Mouse (Mus musculus) heart, embryonic 13.5 days (tissue): ENCODE data around the gene Ghr. TPM values are rescaled to one million over a fixed set of nuclear protein-coding genes. Genes with fewer than 3 reads are reported as not detected.

Experiments used
- ATAC-seq: fragments of 200-750 bp; cut with Nextera tagmentation; 2 replicates; pipeline ENCODE4 v1.8.0; 2017; ENCODE audit warnings: moderate TSS enrichment; ENCODE audit not compliant: insufficient number of reproducible peaks, low FRiP score, low TSS enrichment; ENCODE audit errors: extremely low read depth
- H3K27ac ChIP-seq: fragments of 300-500 bp; sonication (generic); replicated peaks from 2 replicates; pipeline ENCODE4 v1.5.1; 2015; ENCODE audit warnings: moderate library complexity, mild to moderate bottlenecking, inconsistent platforms
- H3K27me3 ChIP-seq: fragments of 300-500 bp; sonication (generic); replicated peaks from 2 replicates; pipeline ENCODE4 v1.6.1; 2015; ENCODE audit warnings: mild to moderate bottlenecking, inconsistent platforms
- H3K36me3 ChIP-seq: fragments of 300-500 bp; sonication (generic); 2 replicates; pipeline ENCODE4 v1.6.1; 2015; ENCODE audit warnings: mild to moderate bottlenecking, inconsistent platforms
- H3K4me1 ChIP-seq: fragments of 300-500 bp; sonication (generic); 2 replicates; pipeline ENCODE4 v1.6.1; 2015; ENCODE audit warnings: inconsistent platforms
- H3K4me2 ChIP-seq: fragments of 300-500 bp; sonication (generic); 2 replicates; pipeline ENCODE4 v1.6.1; 2015; ENCODE audit warnings: inconsistent platforms, mild to moderate bottlenecking, moderate library complexity
- H3K4me3 ChIP-seq: fragments of 300-500 bp; sonication (generic); 2 replicates; pipeline ENCODE4 v1.5.1; 2015; ENCODE audit warnings: moderate library complexity, mild to moderate bottlenecking, inconsistent platforms
- H3K9ac ChIP-seq: fragments of 300-500 bp; sonication (generic); 2 replicates; pipeline ENCODE4 v1.6.1; 2015; ENCODE audit warnings: inconsistent platforms, mild to moderate bottlenecking, moderate library complexity
- H3K9me3 ChIP-seq: fragments of 300-500 bp; sonication (generic); 2 replicates; pipeline ENCODE4 v1.6.1; 2016; ENCODE audit warnings: inconsistent platforms
- WGBS: fragments of 180-500 bp; shearing (Covaris S2); methylation state at CpG from one replicate; pipeline ENCODE4 v1.1.7; 2015; ENCODE audit warnings: mixed read lengths; 5-methylcytosine and 5-hydroxymethylcytosine counted together
- polyA plus RNA-seq: library from polyadenylated mRNA; unstranded; fragments of >200 nt; fragmentation: Nextera tagmentation; extraction: Ambion mirVana; gene quantifications from 2 replicates; pipeline ENCODE4 v1.2.1, GENCODE M21; 2015

The Ghr gene
- polyA plus RNA-seq, 1 experiment from 2014 or later, result 55.4 TPM

GRCm38 (mm10) chr15:3512380-3512779, 70.9 kb downstream of the Ghr start:
- peaks cover 50% of the 10 kb centered on the region for H3K4me1 ChIP-seq
- H3K9me3 ChIP-seq, result no peaks in the 10 kb centered on the region
- H3K4me3 ChIP-seq, result no peak overlapping the region
- ATAC-seq, result no peak
- no peak overlapping the region for H3K9ac ChIP-seq
- no peak overlapping the region for H3K27ac ChIP-seq
- peaks cover 7% of the 10 kb centered on the region for H3K36me3 ChIP-seq
- no peak overlapping the region for H3K4me2 ChIP-seq
- 33% methylated on average over 1 of the region's 1 CpGs for WGBS
- no peaks in the 10 kb centered on the region for H3K27me3 ChIP-seq

- Histone ChIP-seq H3K9ac (no peak overlapping the region), H3K4me2 (no peak overlapping the region), H3K27me3 (no peaks in the 10 kb centered on the region), H3K4me1 (peaks cover 50% of the 10 kb centered on the region), H3K4me3 (no peak overlapping the region), H3K9me3 (no peaks in the 10 kb centered on the region), H3K27ac (no peak overlapping the region), H3K36me3 (peaks cover 7% of the 10 kb centered on the region)
- no peak for ATAC-seq
- 84% methylated on average over 2 of the region's 2 CpGs for WGBS
These were observed 71.6 kb downstream of the Ghr start for GRCm38 (mm10) chr15:3511639-3512171.

- Histone ChIP-seq H3K4me3 (no peak overlapping the region), H3K4me2 (no peak overlapping the region), H3K4me1 (peaks cover 50% of the 10 kb centered on the region), H3K36me3 (peaks cover 16% of the 10 kb centered on the region), H3K9me3 (no peaks in the 10 kb centered on the region), H3K27ac (peak overlapping the region; percentile 13), H3K9ac (no peak overlapping the region), H3K27me3 (no peaks in the 10 kb centered on the region)
- 40% methylated on average over 3 of the region's 3 CpGs for WGBS
- ATAC-seq, result no peak
These were observed 74.2 kb downstream of the Ghr start for GRCm38 (mm10) chr15:3509089-3509488.

- H3K4me3 ChIP-seq, result no peak overlapping the region
- H3K9me3 ChIP-seq, result no peaks in the 10 kb centered on the region
- WGBS, result 78% methylated on average over 2 of the region's 2 CpGs
- no peaks in the 10 kb centered on the region for H3K27me3 ChIP-seq
- H3K36me3 ChIP-seq, result peaks cover 12% of the 10 kb centered on the region; the same call in 1 of the 2 replicates
- no peak overlapping the region for H3K4me2 ChIP-seq
- no peak overlapping the region for H3K9ac ChIP-seq
- no peak overlapping the region for H3K27ac ChIP-seq
- H3K4me1 ChIP-seq, result peaks cover 40% of the 10 kb centered on the region
- ATAC-seq, result no peak
These were observed 76.0 kb downstream of the Ghr start for GRCm38 (mm10) chr15:3507329-3507728.

GRCm38 (mm10) chr15:3504700-3505099, 78.6 kb downstream of the Ghr start:
- Histone ChIP-seq H3K27me3 (no peaks in the 10 kb centered on the region), H3K9me3 (no peaks in the 10 kb centered on the region), H3K4me2 (no peak overlapping the region), H3K4me1 (peaks cover 25% of the 10 kb centered on the region), H3K27ac (no peak overlapping the region), H3K36me3 (peaks cover 12% of the 10 kb centered on the region; the same call in 1 of the 2 replicates), H3K4me3 (no peak overlapping the region), H3K9ac (no peak overlapping the region)
- no peak for ATAC-seq
- WGBS, result 77% methylated on average over 5 of the region's 5 CpGs

- Histone ChIP-seq H3K4me3 (no peak overlapping the region), H3K9ac (no peak overlapping the region), H3K9me3 (no peaks in the 10 kb centered on the region), H3K27me3 (no peaks in the 10 kb centered on the region), H3K4me1 (peaks cover 23% of the 10 kb centered on the region), H3K36me3 (peaks cover 12% of the 10 kb centered on the region; the same call in 1 of the 2 replicates), H3K27ac (no peak overlapping the region), H3K4me2 (no peak overlapping the region)
- WGBS, result 60% methylated on average over 3 of the region's 3 CpGs
- no peak for ATAC-seq
These were observed 81.6 kb downstream of the Ghr start for GRCm38 (mm10) chr15:3501683-3502082.

GRCm38 (mm10) chr15:3499020-3499419, 84.3 kb downstream of the Ghr start:
- no peak for ATAC-seq
- H3K4me2 ChIP-seq, result peak overlapping the region; percentile 35

GRCm38 (mm10) chr15:3497946-3498580, 85.2 kb downstream of the Ghr start:
- no peak for ATAC-seq
- WGBS, result 74% methylated on average over 9 of the region's 9 CpGs

More at GRCm38 (mm10) chr15:3499020-3499419, 84.3 kb downstream of the Ghr start:
- H3K36me3 ChIP-seq, result 0 out of 2 replicates have a peak, but pooled peaks cover 3% of the 10 kb centered on the region
- H3K9me3 ChIP-seq, result no peaks in the 10 kb centered on the region
- no peak overlapping the region for H3K4me3 ChIP-seq
- H3K4me1 ChIP-seq, result peaks cover 23% of the 10 kb centered on the region
- 63% methylated on average over 1 of the region's 1 CpGs for WGBS
- peak overlapping the region; percentile 85 for H3K27ac ChIP-seq
- H3K27me3 ChIP-seq, result no peaks in the 10 kb centered on the region
- no peak overlapping the region for H3K9ac ChIP-seq

GRCm38 (mm10) chr15:3490868-3491267, 92.4 kb downstream of the Ghr start:
- Histone ChIP-seq H3K27me3 (no peaks in the 10 kb centered on the region), H3K4me1 (peaks cover 9% of the 10 kb centered on the region), H3K36me3 (no peaks in the 10 kb centered on the region), H3K4me2 (no peak overlapping the region), H3K27ac (no peak overlapping the region), H3K9ac (no peak overlapping the region), H3K4me3 (no peak overlapping the region), H3K9me3 (no peaks in the 10 kb centered on the region)
- no peak for ATAC-seq
- WGBS, result 69% methylated on average over 3 of the region's 3 CpGs

More at GRCm38 (mm10) chr15:3497946-3498580, 85.2 kb downstream of the Ghr start:
- Histone ChIP-seq H3K4me3 (no peak overlapping the region), H3K9me3 (no peaks in the 10 kb centered on the region), H3K9ac (no peak overlapping the region), H3K4me1 (peaks cover 24% of the 10 kb centered on the region), H3K36me3 (no peaks in the 10 kb centered on the region), H3K4me2 (no peak overlapping the region), H3K27ac (peak overlapping the region; percentile 85), H3K27me3 (no peaks in the 10 kb centered on the region)

GRCm38 (mm10) chr15:3490011-3490410, 93.3 kb downstream of the Ghr start:
- no peak overlapping the region for H3K27ac ChIP-seq
- no peak overlapping the region for H3K9ac ChIP-seq
- WGBS, result 87% methylated on average over 2 of the region's 2 CpGs
- no peaks in the 10 kb centered on the region for H3K27me3 ChIP-seq
- H3K9me3 ChIP-seq, result no peaks in the 10 kb centered on the region
- H3K4me2 ChIP-seq, result no peak overlapping the region
- H3K36me3 ChIP-seq, result no peaks in the 10 kb centered on the region
- no peak for ATAC-seq
- H3K4me3 ChIP-seq, result no peak overlapping the region
- peaks cover 9% of the 10 kb centered on the region for H3K4me1 ChIP-seq

GRCm38 (mm10) chr15:3489180-3489579, 94.1 kb downstream of the Ghr start:
- H3K9ac ChIP-seq, result no peak overlapping the region
- peaks cover 9% of the 10 kb centered on the region for H3K4me1 ChIP-seq
- ATAC-seq, result no peak
- H3K27me3 ChIP-seq, result no peaks in the 10 kb centered on the region
- no peaks in the 10 kb centered on the region for H3K9me3 ChIP-seq
- H3K27ac ChIP-seq, result no peak overlapping the region
- no peak overlapping the region for H3K4me3 ChIP-seq
- no peaks in the 10 kb centered on the region for H3K36me3 ChIP-seq
- H3K4me2 ChIP-seq, result no peak overlapping the region

GRCm38 (mm10) chr15:3488601-3489000, 94.7 kb downstream of the Ghr start:
- no peak overlapping the region for H3K4me2 ChIP-seq
- no peak for ATAC-seq
- no peak overlapping the region for H3K27ac ChIP-seq
- H3K9ac ChIP-seq, result no peak overlapping the region
- H3K36me3 ChIP-seq, result no peaks in the 10 kb centered on the region
- H3K9me3 ChIP-seq, result no peaks in the 10 kb centered on the region
- WGBS, result 93% methylated on average over 3 of the region's 3 CpGs
- peaks cover 9% of the 10 kb centered on the region for H3K4me1 ChIP-seq
- H3K27me3 ChIP-seq, result no peaks in the 10 kb centered on the region
- H3K4me3 ChIP-seq, result no peak overlapping the region
